Mouse (Mus musculus) lung, postnatal 0 days (tissue): ENCODE measurements around the gene Xpr1. TPM values are rescaled to one million over a fixed set of nuclear protein-coding genes. Genes with fewer than 3 reads are reported as not detected.
A peak's percentile ranks its signal among the peaks of the same experiment; 100 is the strongest.

Experiments
- ATAC-seq: fragments of 200-750 bp; cut with Nextera tagmentation; 2 replicates; pipeline ENCODE4 v1.8.0; 2017; ENCODE audit warnings: moderate library complexity
- DNase-seq: peaks from one replicate; pipeline ENCODE4 v3.0.0-alpha.2; 2016; ENCODE audit warnings: low spot score
- H3K27ac ChIP-seq: fragments of 300-500 bp; sonication (generic); 2 replicates; pipeline ENCODE4 v1.5.1; 2014; ENCODE audit warnings: antibody characterized with exemption, mild to moderate bottlenecking, low read length, mixed read lengths
- H3K27me3 ChIP-seq: fragments of 300-500 bp; sonication (generic); replicated peaks from 2 replicates; pipeline ENCODE4 v1.6.1; 2014; ENCODE audit warnings: low read length, mixed read lengths; ENCODE audit not compliant: insufficient read depth
- H3K36me3 ChIP-seq: fragments of 300-500 bp; sonication (generic); 2 replicates; pipeline ENCODE4 v1.6.1; 2014; ENCODE audit warnings: low read length, mixed read lengths; ENCODE audit not compliant: insufficient read depth
- H3K4me1 ChIP-seq: fragments of 300-500 bp; sonication (generic); 2 replicates; pipeline ENCODE4 v1.6.1; 2014; ENCODE audit warnings: antibody characterized with exemption, low read depth, low read length, mixed read lengths; ENCODE audit not compliant: insufficient read depth
- H3K4me2 ChIP-seq: fragments of 300-500 bp; sonication (generic); replicated peaks from 2 replicates; pipeline ENCODE4 v1.6.1; 2014; ENCODE audit warnings: low read depth, mild to moderate bottlenecking, low read length, moderate library complexity, mixed read lengths
- H3K4me3 ChIP-seq: fragments of 300-500 bp; sonication (generic); 2 replicates; pipeline ENCODE4 v1.5.1; 2014; ENCODE audit warnings: low read depth, low read length
- H3K9ac ChIP-seq: fragments of 300-500 bp; sonication (generic); replicated peaks from 2 replicates; pipeline ENCODE4 v1.6.1; 2014; ENCODE audit warnings: low read depth, mild to moderate bottlenecking
- H3K9me3 ChIP-seq: fragments of 300-500 bp; sonication (generic); 2 replicates; pipeline ENCODE4 v1.6.1; 2016; ENCODE audit warnings: low read length, mixed read lengths
- CTCF ChIP-seq: IDR thresholded peaks from 2 replicates; pipeline ENCODE4 v1.5.1; 2016; ENCODE audit warnings: antibody characterized with exemption, mild to moderate bottlenecking
- EP300 ChIP-seq: IDR thresholded peaks from 2 replicates; pipeline ENCODE4 v1.6.1; 2016; ENCODE audit warnings: antibody characterized with exemption, mild to moderate bottlenecking, control low read depth
- WGBS: fragments of 180-500 bp; shearing (Covaris S2); extraction: QIAGEN DNeasy Blood & Tissue Kit; methylation state at CpG from one replicate; pipeline ENCODE4 v1.1.7; 2014; 5-methylcytosine and 5-hydroxymethylcytosine counted together
- polyA plus RNA-seq: library from polyadenylated mRNA; unstranded; fragments of >200 nt; fragmentation: Nextera tagmentation; extraction: Ambion mirVana; gene quantifications from 2 replicates; pipeline ENCODE4 v1.2.1, GENCODE M21; 2015

Xpr1 gene
- polyA plus RNA-seq, 1 experiment from 2014 or later, result 5.8 TPM

GRCm38 (mm10) chr1:155241701-155242487 lies 175.3 kb downstream of the Xpr1 start:
- Histone ChIP-seq H3K4me1 (0 out of 2 replicates have a peak, but pooled peaks cover 5% of the 10 kb centered on the region), H3K27ac (no peak overlapping the region), H3K27me3 (0 out of 2 replicates have a peak, but pooled peaks cover 5% of the 10 kb centered on the region), H3K9ac (no peak overlapping the region), H3K4me3 (no peak overlapping the region), H3K4me2 (no peak overlapping the region), H3K36me3 (no peaks in the 10 kb centered on the region), H3K9me3 (no peaks in the 10 kb centered on the region)
- DNase-seq (no peak), ATAC-seq (no peak)
- no peak for TF ChIP-seq EP300
- TF ChIP-seq CTCF, result no peak
- WGBS, result 84% methylated on average over 12 of the region's 12 CpGs

- H3K4me1 ChIP-seq, result 0 out of 2 replicates have a peak, but pooled peaks cover 5% of the 10 kb centered on the region
- H3K27me3 ChIP-seq, result 0 out of 2 replicates have a peak, but pooled peaks cover 3% of the 10 kb centered on the region
- no peak overlapping the region for H3K4me3 ChIP-seq
- WGBS, result 84% methylated on average over 6 of the region's 6 CpGs
- H3K36me3 ChIP-seq, result no peaks in the 10 kb centered on the region
- no peak for TF ChIP-seq EP300
- TF ChIP-seq CTCF, result no peak
- DNase-seq (no peak), ATAC-seq (no peak)
- no peak overlapping the region for H3K4me2 ChIP-seq
- H3K9ac ChIP-seq, result no peak overlapping the region
- no peak overlapping the region for H3K27ac ChIP-seq
- no peaks in the 10 kb centered on the region for H3K9me3 ChIP-seq
Measured at GRCm38 (mm10) chr1:155239962-155240717, 177.1 kb downstream of the Xpr1 start.

- 0 out of 2 replicates have a peak, but pooled peaks cover 2% of the 10 kb centered on the region for H3K4me1 ChIP-seq
- no peak for TF ChIP-seq EP300
- TF ChIP-seq CTCF, result no peak
- DNase-seq (no peak), ATAC-seq (no peak)
- H3K4me3 ChIP-seq, result no peak overlapping the region
- no peaks in the 10 kb centered on the region for H3K9me3 ChIP-seq
- H3K27me3 ChIP-seq, result no peaks in the 10 kb centered on the region
- H3K9ac ChIP-seq, result no peak overlapping the region
- no peaks in the 10 kb centered on the region for H3K36me3 ChIP-seq
- WGBS, result 86% methylated on average over 4 of the region's 4 CpGs
- no peak overlapping the region for H3K27ac ChIP-seq
- H3K4me2 ChIP-seq, result no peak overlapping the region
Measured at GRCm38 (mm10) chr1:155239169-155239568, 178.0 kb downstream of the Xpr1 start.

- no peak overlapping the region for H3K4me2 ChIP-seq
- ATAC-seq (no peak), DNase-seq (no peak)
- no peak overlapping the region for H3K27ac ChIP-seq
- no peaks in the 10 kb centered on the region for H3K36me3 ChIP-seq
- no peak overlapping the region for H3K4me3 ChIP-seq
- no peaks in the 10 kb centered on the region for H3K9me3 ChIP-seq
- TF ChIP-seq CTCF (no peak), EP300 (no peak)
- H3K9ac ChIP-seq, result no peak overlapping the region
- no peaks in the 10 kb centered on the region for H3K27me3 ChIP-seq
- H3K4me1 ChIP-seq, result no peaks in the 10 kb centered on the region
- 86% methylated on average over 5 of the region's 5 CpGs for WGBS
Measured at GRCm38 (mm10) chr1:155238126-155238525, 179.1 kb downstream of the Xpr1 start.

GRCm38 (mm10) chr1:155237390-155237789 lies 179.8 kb downstream of the Xpr1 start:
- WGBS, result 74% methylated on average over 11 of the region's 11 CpGs
- Histone ChIP-seq H3K4me1 (no peaks in the 10 kb centered on the region), H3K36me3 (no peaks in the 10 kb centered on the region), H3K4me2 (no peak overlapping the region), H3K9me3 (no peaks in the 10 kb centered on the region), H3K9ac (no peak overlapping the region), H3K4me3 (no peak overlapping the region), H3K27ac (no peak overlapping the region), H3K27me3 (no peaks in the 10 kb centered on the region)
- peak; percentile 18 for DNase-seq
- TF ChIP-seq CTCF (no peak), EP300 (no peak)
- ATAC-seq, result no peak

- no peaks in the 10 kb centered on the region for H3K36me3 ChIP-seq
- no peak overlapping the region for H3K4me3 ChIP-seq
- H3K9me3 ChIP-seq, result no peaks in the 10 kb centered on the region
- no peaks in the 10 kb centered on the region for H3K4me1 ChIP-seq
- ATAC-seq, result no peak
- DNase-seq, result no peak
- TF ChIP-seq EP300 (no peak), CTCF (no peak)
- no peaks in the 10 kb centered on the region for H3K27me3 ChIP-seq
- no peak overlapping the region for H3K9ac ChIP-seq
- H3K27ac ChIP-seq, result no peak overlapping the region
- WGBS, result 65% methylated on average over 13 of the region's 13 CpGs
- H3K4me2 ChIP-seq, result no peak overlapping the region
Measured at GRCm38 (mm10) chr1:155236306-155237024, 180.8 kb downstream of the Xpr1 start.
